Mouse (Mus musculus) ovary, postnatal 10 days (tissue): ENCODE data around the gene Ccdc43.
"Not testable (repeated sequence)": the region's sequence is repeated elsewhere in the genome, so short reads cannot be mapped to it uniquely, and the experiment has no call there.

Experiments used
- DNase-seq: peaks from one replicate; pipeline ENCODE4 v3.0.0; 2022; ENCODE audit warnings: low spot score

Gene Ccdc43

GRCm38 (mm10) chr11:102697338-102698017 is at the start of gene Ccdc43:
Ccdc43 (minus strand) TSS chr11:102697782.
- DNase-seq, result peak; percentile 92

GRCm38 (mm10) chr11:102744746-102745145 is 47.2 kb upstream of the Ccdc43 start:
- no peak for DNase-seq

- DNase-seq, result no peak
These were observed 45.3 kb upstream of the Ccdc43 start for GRCm38 (mm10) chr11:102742843-102743242.

- DNase-seq, result no peak
These were observed 44.5 kb upstream of the Ccdc43 start for GRCm38 (mm10) chr11:102742066-102742465.

- no peak for DNase-seq
These were observed 43.8 kb upstream of the Ccdc43 start for GRCm38 (mm10) chr11:102741129-102741950.

- DNase-seq, result no peak
These were observed 43.1 kb upstream of the Ccdc43 start for GRCm38 (mm10) chr11:102740634-102741033.

- DNase-seq, result no peak
These were observed 41.8 kb upstream of the Ccdc43 start for GRCm38 (mm10) chr11:102739278-102739966.

GRCm38 (mm10) chr11:102738046-102738445 is 40.5 kb upstream of the Ccdc43 start:
- DNase-seq, result no peak

- DNase-seq, result no peak
These were observed 37.4 kb upstream of the Ccdc43 start for GRCm38 (mm10) chr11:102734961-102735360.

- DNase-seq, result no peak
These were observed 35.6 kb upstream of the Ccdc43 start for GRCm38 (mm10) chr11:102733146-102733545.

GRCm38 (mm10) chr11:102731366-102731765 is 33.8 kb upstream of the Ccdc43 start:
- no peak for DNase-seq

- DNase-seq, result no peak
These were observed 32.3 kb upstream of the Ccdc43 start for GRCm38 (mm10) chr11:102729835-102730234.

- DNase-seq, result no peak
These were observed 31.0 kb upstream of the Ccdc43 start for GRCm38 (mm10) chr11:102728614-102729013.

- no peak for DNase-seq
These were observed 28.0 kb upstream of the Ccdc43 start for GRCm38 (mm10) chr11:102725574-102725973.

GRCm38 (mm10) chr11:102716135-102716534 is 18.6 kb upstream of the Ccdc43 start:
- no peak for DNase-seq

GRCm38 (mm10) chr11:102714578-102714977 is 17.0 kb upstream of the Ccdc43 start:
- DNase-seq, result not testable (repeated sequence)

GRCm38 (mm10) chr11:102712411-102712810 is 14.8 kb upstream of the Ccdc43 start:
- DNase-seq, result no peak

- DNase-seq, result not testable (repeated sequence)
These were observed 4.6 kb upstream of the Ccdc43 start for GRCm38 (mm10) chr11:102702206-102702605.

GRCm38 (mm10) chr11:102698018-102698476 is 465 bp upstream of the Ccdc43 start:
- DNase-seq, result no peak

- no peak for DNase-seq
These were observed 2.3 kb downstream of the Ccdc43 start for GRCm38 (mm10) chr11:102695289-102695688.

- peak; percentile 27 for DNase-seq
These were observed 7.4 kb downstream of the Ccdc43 start for GRCm38 (mm10) chr11:102690162-102690561.

GRCm38 (mm10) chr11:102665637-102666435 is 31.7 kb downstream of the Ccdc43 start:
- DNase-seq, result no peak
